Mouse (Mus musculus) stomach, embryonic 15.5 days (tissue): ENCODE measurements around the gene Gfod1. TPM values are rescaled to one million over a fixed set of nuclear protein-coding genes. Genes with fewer than 3 reads are reported as not detected.

Experiments
- ATAC-seq: fragments of 200-750 bp; cut with Nextera tagmentation; 2 replicates; pipeline ENCODE4 v1.8.0; 2017; ENCODE audit warnings: low read depth, moderate number of reproducible peaks, moderate TSS enrichment; ENCODE audit not compliant: insufficient read depth, low FRiP score
- H3K27ac ChIP-seq: fragments of 300-500 bp; sonication (generic); 2 replicates; pipeline ENCODE4 v1.5.1; 2015; ENCODE audit warnings: mild to moderate bottlenecking, inconsistent platforms
- H3K27me3 ChIP-seq: fragments of 300-500 bp; sonication (generic); replicated peaks from 2 replicates; pipeline ENCODE4 v1.6.1; 2015; ENCODE audit warnings: inconsistent platforms
- H3K36me3 ChIP-seq: fragments of 300-500 bp; sonication (generic); 2 replicates; pipeline ENCODE4 v1.6.1; 2015; ENCODE audit warnings: inconsistent platforms
- H3K4me1 ChIP-seq: fragments of 300-500 bp; sonication (generic); 2 replicates; pipeline ENCODE4 v1.6.1; 2015; ENCODE audit warnings: inconsistent platforms
- H3K4me2 ChIP-seq: fragments of 300-500 bp; sonication (generic); 2 replicates; pipeline ENCODE4 v1.6.1; 2015; ENCODE audit warnings: mild to moderate bottlenecking, inconsistent platforms
- H3K4me3 ChIP-seq: fragments of 300-500 bp; sonication (generic); replicated peaks from 2 replicates; pipeline ENCODE4 v1.5.1; 2015; ENCODE audit warnings: inconsistent platforms
- H3K9ac ChIP-seq: fragments of 300-500 bp; sonication (generic); 2 replicates; pipeline ENCODE4 v1.6.1; 2015; ENCODE audit warnings: inconsistent platforms
- H3K9me3 ChIP-seq: fragments of 300-500 bp; sonication (generic); 2 replicates; pipeline ENCODE4 v1.6.1; 2016; ENCODE audit warnings: inconsistent platforms
- WGBS: fragments of 180-500 bp; shearing (Covaris S2); methylation state at CpG from one replicate; pipeline ENCODE4 v1.1.7; 2015; 5-methylcytosine and 5-hydroxymethylcytosine counted together
- polyA plus RNA-seq: library from polyadenylated mRNA; unstranded; fragments of >200 nt; fragmentation: Nextera tagmentation; extraction: Ambion mirVana; gene quantifications from 2 replicates; pipeline ENCODE4 v1.2.1, GENCODE M21; 2015

The Gfod1 gene
- polyA plus RNA-seq, 1 experiment from 2014 or later, result 0.73 TPM

- Histone ChIP-seq H3K4me1 (no peaks in the 10 kb centered on the region), H3K4me3 (no peak overlapping the region), H3K27ac (no peak overlapping the region), H3K27me3 (no peaks in the 10 kb centered on the region), H3K9ac (no peak overlapping the region), H3K4me2 (no peak overlapping the region), H3K36me3 (no peaks in the 10 kb centered on the region), H3K9me3 (no peaks in the 10 kb centered on the region)
- 62% methylated on average over 2 of the region's 2 CpGs for WGBS
- no peak for ATAC-seq
These were observed 17.5 kb upstream of the Gfod1 start for GRCm38 (mm10) chr13:43321492-43321891.

- 75% methylated on average over 3 of the region's 3 CpGs for WGBS
- no peak overlapping the region for H3K4me2 ChIP-seq
- H3K27me3 ChIP-seq, result no peaks in the 10 kb centered on the region
- ATAC-seq, result no peak
- H3K9me3 ChIP-seq, result no peaks in the 10 kb centered on the region
- no peak overlapping the region for H3K9ac ChIP-seq
- no peaks in the 10 kb centered on the region for H3K4me1 ChIP-seq
- no peaks in the 10 kb centered on the region for H3K36me3 ChIP-seq
- H3K4me3 ChIP-seq, result no peak overlapping the region
- no peak overlapping the region for H3K27ac ChIP-seq
These were observed 15.4 kb upstream of the Gfod1 start for GRCm38 (mm10) chr13:43319396-43319795.

DNA sequence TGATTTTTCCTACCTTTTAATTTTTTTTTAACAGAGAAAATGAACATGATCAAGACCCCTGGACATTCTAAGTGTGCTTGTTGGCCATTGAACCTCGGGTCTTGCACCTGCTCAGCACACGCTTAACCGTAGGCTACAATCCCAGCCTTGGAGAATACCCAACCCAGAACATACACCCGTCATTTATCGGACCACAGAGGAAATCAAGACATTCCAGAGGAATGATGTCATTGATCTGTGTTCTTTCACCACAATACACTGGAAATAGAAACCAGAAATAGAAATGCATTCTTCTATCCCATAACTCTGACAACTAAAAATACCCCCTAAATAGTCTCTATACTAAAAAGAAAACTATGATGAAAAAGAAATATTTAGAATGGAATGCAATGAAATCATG is 13.4 kb upstream of the Gfod1 start:
- Histone ChIP-seq H3K27ac (no peak overlapping the region), H3K4me1 (no peaks in the 10 kb centered on the region), H3K27me3 (no peaks in the 10 kb centered on the region), H3K9ac (no peak overlapping the region), H3K9me3 (no peaks in the 10 kb centered on the region), H3K36me3 (no peaks in the 10 kb centered on the region), H3K4me3 (no peak overlapping the region), H3K4me2 (no peak overlapping the region)
- no peak for ATAC-seq
- 55% methylated on average over 5 of the region's 5 CpGs for WGBS

DNA sequence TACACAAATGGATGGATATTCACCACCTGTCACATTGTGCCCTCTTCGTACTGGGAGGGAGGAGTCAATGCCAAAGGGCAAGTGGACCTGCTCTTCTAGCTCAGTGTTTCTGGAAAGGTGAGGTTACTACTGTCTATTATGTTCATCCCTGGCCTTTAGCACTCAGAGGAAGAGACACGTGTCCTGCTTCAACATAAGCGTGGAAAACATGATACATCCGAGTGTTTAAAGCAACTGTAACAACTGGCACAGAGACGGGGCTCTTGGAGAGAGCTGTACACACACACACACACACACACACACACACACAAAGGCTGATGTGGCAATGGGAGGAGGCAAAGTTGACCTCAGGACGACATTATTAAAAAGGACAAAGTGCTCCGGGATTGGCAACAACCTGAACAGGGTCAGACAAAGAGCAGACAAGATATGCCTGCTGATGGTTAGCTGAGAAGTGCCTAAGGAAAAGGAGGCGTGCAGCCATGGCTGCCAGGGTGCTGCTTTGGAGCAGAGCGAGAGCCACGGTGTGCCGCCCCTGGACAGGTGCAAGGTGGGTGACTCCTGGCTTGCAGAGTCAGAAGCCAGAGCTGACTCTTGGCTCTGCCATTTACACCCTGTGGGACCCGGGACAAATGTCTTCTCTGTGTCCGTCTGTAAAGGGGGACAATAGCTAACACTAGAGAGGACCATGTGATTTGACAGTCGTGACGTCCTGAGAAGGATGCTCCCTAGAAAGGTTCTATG is 1.4 kb upstream of the Gfod1 start:
- peaks cover 28% of the 10 kb centered on the region for H3K4me1 ChIP-seq
- H3K9ac ChIP-seq, result no peak overlapping the region
- ATAC-seq, result no peak
- H3K36me3 ChIP-seq, result no peaks in the 10 kb centered on the region
- no peaks in the 10 kb centered on the region for H3K9me3 ChIP-seq
- no peak overlapping the region for H3K4me3 ChIP-seq
- WGBS, result 68% methylated on average over 15 of the region's 15 CpGs
- H3K4me2 ChIP-seq, result no peak overlapping the region
- 0 out of 2 replicates have a peak, but pooled peaks cover 7% of the 10 kb centered on the region for H3K27me3 ChIP-seq
- H3K27ac ChIP-seq, result no peak overlapping the region

GRCm38 (mm10) chr13:43304700-43305099 is 728 bp upstream of the Gfod1 start:
- peaks cover 28% of the 10 kb centered on the region for H3K4me1 ChIP-seq
- no peaks in the 10 kb centered on the region for H3K36me3 ChIP-seq
- peak overlapping the region; percentile 100 for H3K4me2 ChIP-seq
- H3K9me3 ChIP-seq, result no peaks in the 10 kb centered on the region
- no peak overlapping the region for H3K9ac ChIP-seq
- H3K4me3 ChIP-seq, result peak overlapping the region; percentile 69
- ATAC-seq, result no peak
- 25% methylated on average over 11 of the region's 11 CpGs for WGBS
- H3K27ac ChIP-seq, result peak overlapping the region; percentile 40; the same call in 1 of the 2 replicates
- 0 out of 2 replicates have a peak, but pooled peaks cover 7% of the 10 kb centered on the region for H3K27me3 ChIP-seq

DNA sequence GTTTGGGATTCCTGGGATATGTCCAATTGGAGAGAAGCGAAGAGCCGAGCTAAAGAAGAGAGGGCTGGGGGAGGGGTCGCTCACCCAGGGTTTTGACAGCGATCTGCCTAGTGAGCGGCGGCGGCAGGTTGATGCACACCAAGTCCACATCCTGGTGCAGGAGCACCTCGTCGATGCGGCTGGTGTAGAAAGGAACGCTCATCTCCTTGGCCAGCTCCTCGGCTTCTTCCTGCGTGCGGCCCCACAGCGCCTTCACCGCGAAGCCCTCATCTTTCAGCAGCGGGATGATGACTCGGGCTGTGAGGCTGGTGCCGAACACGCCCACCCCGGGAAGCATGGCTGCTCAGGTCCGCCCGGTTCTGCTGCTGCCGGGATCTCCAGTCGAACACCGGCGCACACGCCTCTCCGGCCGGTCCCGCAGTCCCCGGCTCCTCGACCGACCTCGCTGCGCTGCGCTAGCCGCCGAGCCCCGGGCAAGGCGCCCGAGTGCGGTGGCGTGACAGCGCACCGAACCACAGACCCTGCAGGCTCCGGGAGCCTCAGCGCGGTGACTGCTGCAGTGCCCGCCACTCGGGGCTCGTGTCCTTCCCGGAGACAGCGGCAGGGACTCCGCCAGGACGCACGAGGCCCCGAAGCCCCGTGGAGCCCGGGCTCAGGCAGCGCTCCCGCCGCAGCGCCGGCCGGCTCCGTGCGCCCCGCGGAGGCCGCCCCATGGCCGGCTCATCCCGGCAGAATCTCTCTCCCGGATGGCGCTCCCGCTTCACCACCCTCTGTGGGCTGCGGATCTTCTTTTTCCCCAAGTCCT is 609 bp downstream of the Gfod1 start:
- 0 out of 2 replicates have a peak, but pooled peaks cover 7% of the 10 kb centered on the region for H3K27me3 ChIP-seq
- peak overlapping the region; percentile 100 for H3K4me2 ChIP-seq
- peak overlapping the region; percentile 81 for H3K27ac ChIP-seq
- peak overlapping the region; percentile 69 for H3K4me3 ChIP-seq
- peak overlapping the region; percentile 65 for H3K9ac ChIP-seq
- H3K4me1 ChIP-seq, result peaks cover 28% of the 10 kb centered on the region
- H3K9me3 ChIP-seq, result no peaks in the 10 kb centered on the region
- under 1% methylated on average over 78 of the region's 78 CpGs for WGBS
- H3K36me3 ChIP-seq, result no peaks in the 10 kb centered on the region
- peak; percentile 25 for ATAC-seq

- Histone ChIP-seq H3K9me3 (no peaks in the 10 kb centered on the region), H3K36me3 (no peaks in the 10 kb centered on the region), H3K27me3 (0 out of 2 replicates have a peak, but pooled peaks cover 7% of the 10 kb centered on the region), H3K4me3 (peak overlapping the region; percentile 69), H3K9ac (peak overlapping the region; percentile 65; the same call in 1 of the 2 replicates), H3K4me2 (peak overlapping the region; percentile 100), H3K27ac (no peak overlapping the region), H3K4me1 (peaks cover 28% of the 10 kb centered on the region)
- ATAC-seq, result no peak
- 1% methylated on average over 19 of the region's 19 CpGs for WGBS
These were observed 1.3 kb downstream of the Gfod1 start for GRCm38 (mm10) chr13:43302651-43303160.

DNA sequence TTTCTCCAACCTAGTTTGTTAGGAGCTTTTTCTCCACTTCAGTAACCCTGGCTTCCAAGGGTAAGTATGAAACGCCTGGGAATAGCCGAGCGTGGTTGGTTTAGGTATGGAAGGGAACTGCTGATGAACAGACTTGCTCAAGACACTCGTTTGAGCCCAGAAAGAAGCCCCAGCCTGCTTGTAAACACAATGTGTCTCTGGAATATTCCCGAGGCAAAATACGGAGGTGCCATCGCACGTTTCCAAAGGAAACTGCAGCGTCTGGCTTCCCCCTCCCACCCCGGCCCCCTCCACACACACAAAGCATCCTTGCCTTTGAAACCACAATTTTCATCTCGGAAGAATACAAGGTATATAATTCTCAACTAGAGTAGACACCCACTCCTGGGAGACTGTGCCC is 1.7 kb downstream of the Gfod1 start:
- H3K9me3 ChIP-seq, result no peaks in the 10 kb centered on the region
- no peak overlapping the region for H3K9ac ChIP-seq
- H3K4me3 ChIP-seq, result peak overlapping the region; percentile 69
- WGBS, result 10% methylated on average over 11 of the region's 11 CpGs
- H3K27ac ChIP-seq, result no peak overlapping the region
- no peak for ATAC-seq
- H3K27me3 ChIP-seq, result 0 out of 2 replicates have a peak, but pooled peaks cover 7% of the 10 kb centered on the region
- no peaks in the 10 kb centered on the region for H3K36me3 ChIP-seq
- peak overlapping the region; percentile 100 for H3K4me2 ChIP-seq
- peaks cover 28% of the 10 kb centered on the region for H3K4me1 ChIP-seq

DNA sequence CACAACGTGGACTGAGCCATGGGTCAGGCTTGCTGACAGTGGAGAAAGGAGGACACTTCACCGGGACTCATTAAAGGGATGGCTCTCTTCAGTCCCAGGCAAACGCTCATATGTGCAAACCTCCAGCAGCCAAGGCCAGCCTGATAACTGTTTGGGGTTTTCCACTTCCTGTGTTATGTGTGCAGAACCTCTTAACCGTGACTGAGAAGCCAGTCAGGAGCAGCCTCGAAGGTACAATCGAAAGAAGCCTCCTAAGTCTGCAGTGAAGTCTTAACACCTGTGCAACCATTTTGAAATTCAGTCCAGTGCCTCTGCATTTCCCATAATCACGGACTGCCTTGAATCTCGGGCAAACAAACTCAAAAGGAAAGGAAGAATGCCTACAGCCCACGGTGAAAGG is 3.1 kb downstream of the Gfod1 start:
- Histone ChIP-seq H3K4me1 (peaks cover 28% of the 10 kb centered on the region), H3K4me2 (no peak overlapping the region), H3K9me3 (no peaks in the 10 kb centered on the region), H3K9ac (no peak overlapping the region), H3K27ac (no peak overlapping the region), H3K36me3 (no peaks in the 10 kb centered on the region), H3K4me3 (no peak overlapping the region), H3K27me3 (0 out of 2 replicates have a peak, but pooled peaks cover 7% of the 10 kb centered on the region)
- 35% methylated on average over 9 of the region's 9 CpGs for WGBS
- ATAC-seq, result no peak

- Histone ChIP-seq H3K9ac (no peak overlapping the region), H3K4me3 (no peak overlapping the region), H3K4me2 (no peak overlapping the region), H3K27me3 (0 out of 2 replicates have a peak, but pooled peaks cover 7% of the 10 kb centered on the region), H3K4me1 (peaks cover 28% of the 10 kb centered on the region), H3K27ac (no peak overlapping the region), H3K36me3 (no peaks in the 10 kb centered on the region), H3K9me3 (no peaks in the 10 kb centered on the region)
- WGBS, result 39% methylated on average over 5 of the region's 5 CpGs
- no peak for ATAC-seq
These were observed 3.6 kb downstream of the Gfod1 start for GRCm38 (mm10) chr13:43300366-43300765.

DNA sequence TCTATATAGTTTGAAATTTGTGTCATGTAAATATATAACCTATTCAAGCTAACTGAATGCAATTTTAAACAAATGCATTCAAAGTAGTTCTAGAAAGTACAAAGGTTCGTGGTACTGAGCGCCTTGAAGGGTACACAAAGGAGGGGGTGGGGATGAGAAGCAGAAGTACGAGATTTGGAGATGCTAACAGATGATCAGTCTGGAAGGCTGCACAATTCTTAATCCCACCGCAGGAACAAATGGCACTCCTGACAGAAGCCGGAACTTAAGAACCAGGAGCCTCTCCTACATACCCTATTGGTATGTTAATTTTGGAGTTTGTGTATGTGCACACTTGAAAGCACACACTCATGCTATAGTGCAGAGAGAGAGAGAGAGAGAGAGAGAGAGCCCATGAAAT is 4.8 kb downstream of the Gfod1 start:
- H3K4me1 ChIP-seq, result peaks cover 23% of the 10 kb centered on the region
- 66% methylated on average over 5 of the region's 5 CpGs for WGBS

GRCm38 (mm10) chr13:43297526-43297925 is 6.4 kb downstream of the Gfod1 start:
- H3K4me3 ChIP-seq, result no peak overlapping the region
- H3K36me3 ChIP-seq, result no peaks in the 10 kb centered on the region
- H3K9me3 ChIP-seq, result no peaks in the 10 kb centered on the region
- no peak overlapping the region for H3K27ac ChIP-seq
- no peak overlapping the region for H3K9ac ChIP-seq
- 0 out of 2 replicates have a peak, but pooled peaks cover 7% of the 10 kb centered on the region for H3K27me3 ChIP-seq
- peaks cover 15% of the 10 kb centered on the region for H3K4me1 ChIP-seq
- no peak overlapping the region for H3K4me2 ChIP-seq
- ATAC-seq, result no peak
- WGBS, result 88% methylated on average over 5 of the region's 5 CpGs

More for the DNA sequence above, 4.8 kb downstream of the Gfod1 start:
- Histone ChIP-seq H3K27me3 (0 out of 2 replicates have a peak, but pooled peaks cover 7% of the 10 kb centered on the region), H3K36me3 (no peaks in the 10 kb centered on the region), H3K4me2 (no peak overlapping the region), H3K4me3 (no peak overlapping the region), H3K27ac (no peak overlapping the region), H3K9ac (no peak overlapping the region), H3K9me3 (no peaks in the 10 kb centered on the region)
- no peak for ATAC-seq
